Mouse (Mus musculus) gastrocnemius, adult 2 months (tissue): ENCODE measurements at regions not wholly inside any gene's neighbourhood (a gene's known extent, or its start where the extent isn't known, plus 50 kb on each side); places are given as distances from the start of the nearest gene placed in this dataset.

Source experiments
- DNase-seq: peaks from one replicate; pipeline ENCODE4 v3.0.0; 2022
- H3K27ac ChIP-seq: fragments of 200-600 bp; 2 replicates; pipeline ENCODE4 v1.8.1; 2022; ENCODE audit warnings: mild to moderate bottlenecking
- H3K4me3 ChIP-seq: fragments of 200-600 bp; 2 replicates; pipeline ENCODE4 v1.8.1; 2022; ENCODE audit warnings: mild to moderate bottlenecking, moderate library complexity
- CTCF ChIP-seq: fragments of 200-600 bp; IDR thresholded peaks from 2 replicates; pipeline ENCODE4 v1.8.1; 2022; ENCODE audit warnings: antibody characterized with exemption, mild to moderate bottlenecking, moderate library complexity
- intact Hi-C: fragments of 180-260 bp; cut with DNase I; formaldehyde crosslinking; loops from one replicate; pipeline ENCODE4 v1.15.1; 2025

GRCm38 (mm10) chr15:28144217-28144616 lies 59.3 kb upstream of the Dnah5 start:
- no peak for DNase-seq
- TF ChIP-seq CTCF = no peak
- intact Hi-C loops = no loop called here
- Histone ChIP-seq H3K27ac (no peak overlapping the region), H3K4me3 (no peak overlapping the region)

DNA sequence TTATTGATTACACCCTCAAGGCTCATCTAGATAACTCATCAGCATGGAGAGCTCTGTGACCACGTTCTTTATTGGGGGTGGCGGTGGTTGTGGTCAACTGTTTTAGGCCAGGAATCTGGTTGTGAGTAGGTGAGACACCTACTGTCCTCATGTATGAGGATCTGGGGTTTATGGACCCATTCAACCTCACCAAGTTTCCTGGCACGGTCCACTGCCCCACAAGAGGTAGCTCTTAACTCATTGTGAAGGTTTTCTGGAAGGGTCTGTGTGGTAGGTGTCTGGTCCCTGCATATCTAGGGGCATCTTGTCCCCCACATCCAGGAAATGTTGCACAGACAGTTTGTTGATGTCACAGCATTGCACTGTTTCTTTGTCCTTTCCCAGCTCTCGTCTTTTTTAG lies 58.7 kb upstream of the Dnah5 start:
- intact Hi-C loops = no loop called here
- no peak overlapping the region for H3K27ac ChIP-seq
- H3K4me3 ChIP-seq = no peak overlapping the region
- no peak for DNase-seq
- no peak for TF ChIP-seq CTCF

- Histone ChIP-seq H3K4me3 (no peak overlapping the region), H3K27ac (no peak overlapping the region)
- no peak for TF ChIP-seq CTCF
- intact Hi-C loops = loop anchor here (10.0 kb wide), 1 partner anchor 117 kb away; no protein-coding TSS in a partner anchor
- DNase-seq = no peak
These were observed 51.9 kb upstream of the Dnah5 start for GRCm38 (mm10) chr15:28151678-28152077.
